Mouse (Mus musculus): Measurements from ENCODE around the gene Tmem109.

The Tmem109 gene

DNA sequence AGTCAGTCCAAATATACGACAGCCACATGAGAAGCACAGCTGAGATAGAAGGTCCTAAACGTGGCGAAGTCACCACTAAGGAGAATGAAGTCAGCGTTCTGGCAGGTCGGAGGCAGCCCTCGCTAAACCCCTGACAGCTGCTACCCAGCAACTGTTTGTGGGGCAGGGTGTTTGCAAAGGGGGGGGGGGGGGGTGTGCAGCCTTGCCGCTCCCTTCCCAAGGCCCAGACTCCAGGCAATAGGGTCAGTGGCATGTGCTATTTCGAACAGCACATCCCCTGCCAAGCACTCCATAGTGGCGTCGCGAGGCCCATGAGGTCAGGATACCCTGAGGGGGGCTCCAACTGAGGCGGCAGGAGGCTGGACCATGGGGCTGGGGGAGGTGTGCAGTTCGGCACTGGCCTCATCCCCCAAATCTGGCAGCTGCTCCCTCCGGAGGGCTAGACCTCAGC, 801 bp downstream of the Tmem109 start:
- no peak for DNase-seq

DNA sequence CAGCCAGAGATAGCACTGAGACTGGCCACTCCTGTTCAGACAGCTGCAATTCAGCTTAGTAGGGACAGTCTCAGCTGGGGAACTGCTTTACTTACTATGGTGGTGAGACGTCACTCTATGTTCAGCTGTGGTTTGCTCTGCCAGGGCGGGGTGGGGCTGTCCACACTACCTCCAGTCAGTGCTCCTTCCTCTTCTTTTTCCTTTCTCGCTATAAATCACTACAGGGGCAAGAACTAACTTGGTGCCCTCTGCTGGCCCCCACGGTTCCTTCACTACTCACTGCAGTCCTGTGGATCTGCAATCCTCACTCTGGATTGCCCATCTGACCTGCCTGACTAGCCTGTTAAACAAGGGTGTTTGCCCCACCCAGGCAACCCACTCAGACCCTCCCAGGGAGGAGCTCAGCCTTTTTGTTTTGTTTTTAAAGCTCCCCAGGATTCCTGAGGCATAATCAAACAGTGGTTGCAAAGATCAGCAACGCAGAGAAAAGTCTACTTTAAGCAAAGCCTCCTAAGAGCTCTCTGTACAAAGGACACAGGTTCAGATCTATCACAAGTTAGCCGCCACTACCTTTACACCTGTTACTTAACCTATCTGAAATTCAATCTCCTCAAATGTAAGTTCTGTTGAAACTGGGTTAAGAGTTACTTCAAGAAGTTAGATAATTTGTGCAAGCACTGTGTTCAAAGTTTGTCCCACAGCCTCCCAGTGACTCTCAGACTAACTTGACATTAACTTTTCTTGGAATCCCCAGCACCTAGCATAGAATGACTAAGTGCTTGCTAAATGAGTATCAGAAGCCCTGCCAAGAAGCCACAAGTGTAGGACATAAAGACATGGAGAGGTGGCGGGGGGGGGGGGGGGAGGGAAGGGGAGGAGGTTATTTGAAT, 1.5 kb downstream of the Tmem109 start:
- DNase-seq = peak; percentile 59 to 61

DNA sequence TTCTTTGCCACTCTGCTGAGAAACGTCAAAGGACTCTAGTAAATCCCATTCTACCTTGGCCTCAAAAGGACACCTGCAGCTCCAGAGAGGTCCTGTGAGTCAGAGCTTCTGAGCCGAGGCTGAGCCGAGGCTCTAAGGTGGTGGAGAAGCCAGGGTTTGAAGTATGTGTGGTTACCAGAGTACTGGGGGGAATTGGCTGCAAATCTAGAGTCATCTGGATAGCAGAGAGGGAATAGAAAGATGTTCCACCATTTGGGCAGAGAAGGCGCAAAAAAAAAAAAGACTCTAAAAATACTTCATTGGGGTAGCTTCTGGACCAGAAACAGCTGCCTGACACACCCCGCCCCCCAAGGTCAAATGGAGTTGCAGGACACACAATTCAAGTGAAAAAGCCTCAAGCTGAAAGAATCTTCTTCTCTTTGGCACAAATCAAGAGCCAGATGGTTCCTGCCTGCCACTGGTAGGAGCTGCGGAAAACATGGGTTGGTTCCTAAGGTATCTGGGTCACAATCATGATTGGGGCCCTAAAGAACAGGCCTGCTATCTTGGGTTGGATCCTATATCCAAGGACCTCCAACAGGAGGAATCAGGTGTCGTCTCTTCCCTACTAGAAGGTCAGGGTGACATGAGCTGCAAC, 3.5 kb downstream of the Tmem109 start:
- no peak for DNase-seq

DNA sequence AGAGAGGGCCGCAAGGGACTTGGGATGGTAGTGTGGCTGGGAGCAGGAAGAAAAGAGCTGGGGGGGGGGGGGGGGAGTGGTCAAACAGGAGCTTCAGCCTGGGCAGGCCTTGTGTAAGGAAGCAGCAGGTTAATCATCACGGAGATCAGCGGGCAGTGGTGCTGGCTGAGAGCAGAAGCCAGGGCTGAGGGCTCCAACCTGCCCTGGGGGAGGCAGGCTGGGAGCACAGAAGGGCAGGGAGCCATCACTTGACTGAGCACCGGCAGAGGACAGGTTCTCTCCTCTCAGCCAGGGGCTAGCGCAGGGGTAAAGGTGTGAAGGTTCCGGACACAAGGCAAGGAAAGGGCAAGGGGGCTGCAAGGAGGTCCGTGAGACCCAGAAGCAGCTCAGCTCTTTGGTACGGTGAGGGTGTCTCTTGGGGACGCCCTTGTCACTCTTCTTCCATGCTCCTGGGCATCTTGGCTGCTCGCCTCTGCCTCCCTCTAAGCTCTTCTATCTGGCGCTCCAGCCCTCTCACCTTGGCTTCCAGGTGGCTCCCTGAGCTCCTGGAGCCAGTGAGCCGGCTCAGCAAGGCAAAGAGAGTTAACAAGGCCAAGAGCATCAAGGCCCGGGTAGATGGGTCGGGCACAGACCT, 10.4 kb downstream of the Tmem109 start:
- DNase-seq = no peak

DNA sequence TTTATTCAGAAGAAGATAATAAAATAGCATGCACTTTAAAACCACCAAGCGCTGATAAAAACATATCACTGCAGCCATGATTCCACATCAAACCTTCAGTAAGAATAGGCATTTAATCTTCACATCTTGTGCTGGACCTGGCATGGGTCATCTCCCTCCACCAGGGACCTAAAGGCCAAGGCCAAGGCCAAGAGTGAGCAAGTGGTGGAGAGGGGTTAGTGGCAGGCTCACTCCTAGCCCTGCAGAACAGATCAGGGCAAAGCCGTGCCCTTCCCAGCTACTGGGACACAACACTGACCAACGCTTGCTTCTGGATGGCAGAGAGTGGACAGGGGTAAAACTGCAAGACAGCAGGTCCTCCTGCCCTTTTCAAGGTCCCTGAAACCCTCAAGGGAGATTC, 11.1 kb downstream of the Tmem109 start:
- DNase-seq = no peak

DNA sequence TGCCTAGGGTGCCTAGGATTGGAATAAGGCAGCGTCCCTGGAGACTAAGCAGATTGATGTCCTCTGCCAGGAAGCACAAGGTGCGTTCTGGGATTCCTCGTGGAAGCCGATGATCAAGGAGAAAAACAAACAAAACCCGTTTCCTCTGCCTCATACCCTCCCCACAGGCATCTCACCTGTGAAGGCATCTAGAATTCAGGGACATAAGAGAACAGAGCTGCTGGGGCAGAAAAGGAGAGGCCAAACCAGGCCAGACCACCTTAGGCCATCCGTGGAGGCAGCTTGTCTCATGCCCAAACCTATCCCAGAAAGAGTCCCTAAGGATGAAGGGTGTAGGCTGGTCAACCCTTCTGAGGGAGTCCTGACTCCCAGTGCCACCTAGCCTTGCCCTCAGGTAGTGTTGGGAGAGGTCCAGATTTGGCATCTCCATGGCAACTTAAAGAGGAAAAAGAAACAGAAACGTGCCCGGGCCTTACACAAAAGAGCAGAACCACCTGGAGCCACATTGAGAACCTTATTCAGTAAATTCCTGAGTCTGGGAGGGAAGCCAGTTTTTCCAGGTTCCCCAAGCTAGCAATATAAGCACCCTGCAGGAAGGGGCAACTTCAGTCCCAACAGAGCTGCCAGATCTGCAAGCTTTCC, 11.8 kb downstream of the Tmem109 start, which contains the start of gene Tmem132a:
TSS of gene Tmem132a (minus strand) at position 55 of the 642 bp plus-strand sequence.
- no peak for DNase-seq

DNA sequence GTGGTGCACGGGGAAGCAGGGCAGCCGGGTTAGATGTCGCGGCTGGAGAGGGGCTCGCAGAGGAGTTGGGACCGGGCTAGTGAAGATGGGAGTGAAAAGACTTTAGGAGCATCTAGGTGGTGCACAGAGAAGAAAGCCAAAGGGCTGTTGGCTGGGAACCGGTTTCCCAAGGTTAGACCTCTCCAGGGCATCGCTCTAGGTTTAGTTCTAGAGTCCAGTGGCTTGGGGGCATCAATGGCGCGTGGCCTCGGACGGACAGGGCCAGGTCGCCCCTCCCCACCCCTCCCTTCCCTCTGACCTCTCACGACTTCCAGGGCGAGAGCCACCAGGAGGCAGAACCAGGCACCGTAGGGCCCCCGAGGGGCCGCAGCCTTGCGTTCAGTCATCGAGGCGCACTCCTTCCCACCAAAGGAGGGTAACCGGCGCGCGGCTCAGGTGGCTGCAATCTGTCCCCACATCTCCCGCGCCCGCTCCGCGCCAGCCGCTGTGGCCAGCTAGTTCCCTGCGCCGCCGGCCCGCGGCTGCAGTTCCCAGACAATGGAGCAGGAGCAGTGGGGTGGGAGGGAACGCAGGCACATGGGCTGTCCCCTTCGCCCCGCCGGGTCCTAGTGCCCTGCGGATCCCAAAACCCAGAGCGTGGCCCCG, 12.4 kb downstream of the Tmem109 start:
- peak; percentile 32 to 36 for DNase-seq

DNA sequence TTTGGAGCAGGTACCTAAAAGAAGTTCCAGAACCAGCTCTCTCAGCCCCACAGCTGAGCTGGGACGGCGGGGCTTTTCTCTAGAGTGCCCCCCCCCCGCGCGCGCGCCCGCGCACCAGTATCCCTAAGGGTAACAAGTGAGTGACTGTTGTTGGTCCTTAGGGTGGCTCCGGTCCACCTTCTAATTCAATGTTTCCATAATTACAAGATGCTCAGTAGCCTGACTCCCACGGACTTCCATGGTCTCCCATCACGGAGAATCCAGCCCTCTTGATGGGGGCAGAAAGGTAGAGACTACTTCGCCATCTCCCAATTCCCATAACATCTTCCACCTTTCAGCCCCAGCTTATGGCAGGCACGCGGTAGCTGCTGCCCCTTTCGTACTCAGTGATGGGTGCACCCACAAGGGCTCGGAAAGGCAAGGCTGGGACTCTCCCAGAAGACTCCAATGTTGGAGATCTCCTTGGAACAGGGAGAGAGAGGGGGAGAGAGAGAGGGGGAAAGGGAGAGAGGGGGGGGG, 13.1 kb downstream of the Tmem109 start:
- no peak for DNase-seq

DNA sequence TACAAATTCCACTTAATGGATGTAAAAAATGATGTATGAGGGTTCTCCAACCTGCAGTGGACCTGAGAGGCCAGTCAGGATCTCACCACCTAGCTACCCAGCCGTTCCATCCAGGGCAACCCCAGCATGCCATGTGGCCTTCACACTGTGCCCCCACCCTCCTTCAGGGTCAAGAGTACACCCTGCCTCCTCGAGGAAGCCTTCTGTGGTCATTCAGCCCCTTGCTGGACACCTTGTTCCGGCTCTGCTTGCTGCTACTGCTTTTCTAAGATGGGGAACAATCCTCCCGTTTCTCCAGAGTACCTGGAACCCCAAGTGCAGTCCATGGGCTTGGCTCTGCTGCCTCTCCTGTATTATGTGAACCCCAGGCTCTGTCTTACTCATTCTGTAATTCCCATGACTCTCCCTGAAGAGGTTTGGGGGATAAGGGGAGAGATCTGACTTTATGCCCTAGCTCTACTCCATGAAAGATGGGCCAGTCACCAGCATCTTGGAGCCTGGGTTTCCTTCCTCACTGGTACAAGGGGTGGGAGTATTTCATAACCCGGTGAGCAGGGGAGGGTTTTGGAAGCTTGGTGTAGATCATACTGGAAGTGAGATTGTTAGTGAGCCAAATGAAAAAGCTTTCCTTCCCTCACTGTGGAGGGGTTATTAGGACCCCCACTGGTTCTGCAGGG, 13.7 kb downstream of the Tmem109 start:
- DNase-seq = no peak

DNA sequence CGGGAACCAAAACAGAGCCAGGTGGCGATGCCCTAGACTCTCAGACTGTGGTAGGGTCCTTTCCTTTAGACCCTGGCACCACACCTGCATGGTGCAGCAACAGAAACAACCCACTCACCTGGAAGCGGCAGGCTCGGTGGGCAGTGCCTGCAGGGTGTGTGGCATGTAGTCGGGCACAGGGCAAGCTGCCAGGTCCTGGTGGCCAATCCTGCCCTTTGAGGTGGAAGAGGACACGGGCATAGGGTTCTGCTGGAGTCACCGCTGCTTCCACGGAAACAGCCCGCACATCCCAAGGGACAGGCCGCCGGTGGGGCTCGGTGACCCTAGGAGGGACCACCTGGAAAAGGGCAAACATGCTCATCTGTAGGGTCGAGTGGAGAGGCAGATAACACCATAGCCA, 15.4 kb downstream of the Tmem109 start:
- no peak for DNase-seq

DNA sequence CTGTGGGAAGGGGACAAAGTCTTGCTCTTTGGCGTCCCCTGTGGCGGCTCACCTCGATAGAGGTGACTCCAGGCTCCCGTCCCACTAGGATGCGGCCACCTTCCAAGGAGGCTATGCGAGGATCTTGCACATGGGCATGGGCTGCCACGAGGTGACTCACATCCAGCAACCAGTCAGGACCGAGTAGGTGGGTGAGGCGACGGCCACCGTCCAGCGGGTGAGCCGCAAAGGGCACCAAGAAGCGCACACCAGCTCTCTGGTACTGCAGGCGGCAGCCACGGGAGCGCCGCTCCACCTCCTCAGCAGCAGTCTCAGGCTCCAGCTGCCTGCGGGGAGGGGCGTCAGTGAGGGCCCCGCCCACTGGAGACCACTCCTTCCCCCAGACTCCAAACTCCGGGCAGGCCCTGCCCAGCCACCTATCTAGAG, 21.7 kb downstream of the Tmem109 start:
- DNase-seq = no peak

DNA sequence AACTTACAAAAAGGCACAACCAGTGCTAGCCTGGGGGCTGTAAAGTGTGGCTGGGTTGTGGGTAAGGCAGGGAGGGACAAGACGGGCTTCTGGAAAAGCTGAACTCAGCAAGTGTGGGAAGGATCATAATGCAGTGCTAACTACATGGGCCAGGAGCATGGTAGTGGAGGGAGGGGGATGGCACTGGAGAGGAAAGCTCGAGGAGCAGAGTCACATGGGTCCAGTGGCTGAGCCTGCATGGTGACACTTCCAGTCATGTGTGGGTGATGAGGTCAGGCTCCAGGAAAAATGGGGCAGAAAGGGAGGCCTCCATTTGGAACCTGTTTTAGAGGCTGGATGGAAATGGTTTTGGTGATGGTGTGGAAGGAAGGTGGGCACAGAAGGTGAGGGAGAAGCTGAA, 25.3 kb downstream of the Tmem109 start:
- no peak for DNase-seq

DNA sequence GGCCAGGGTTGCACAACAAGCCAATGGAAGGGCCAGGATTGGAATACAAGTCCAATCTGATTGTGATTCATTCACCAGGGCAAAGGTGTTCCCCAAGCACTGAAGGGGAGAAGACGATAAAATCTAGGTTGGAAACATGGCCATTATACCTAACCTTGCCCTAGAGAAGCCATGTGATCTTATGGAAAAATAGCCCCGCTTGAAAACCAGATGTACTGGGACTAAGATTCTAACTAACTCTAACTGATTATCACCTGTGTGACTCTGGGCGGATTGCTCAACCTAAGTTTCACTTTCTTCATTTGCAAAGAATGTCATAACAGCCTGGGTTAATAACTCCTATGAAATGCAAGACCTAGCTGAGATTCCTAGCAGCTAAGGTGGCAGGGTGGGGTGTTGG, 26.4 kb downstream of the Tmem109 start:
- no peak for DNase-seq

DNA sequence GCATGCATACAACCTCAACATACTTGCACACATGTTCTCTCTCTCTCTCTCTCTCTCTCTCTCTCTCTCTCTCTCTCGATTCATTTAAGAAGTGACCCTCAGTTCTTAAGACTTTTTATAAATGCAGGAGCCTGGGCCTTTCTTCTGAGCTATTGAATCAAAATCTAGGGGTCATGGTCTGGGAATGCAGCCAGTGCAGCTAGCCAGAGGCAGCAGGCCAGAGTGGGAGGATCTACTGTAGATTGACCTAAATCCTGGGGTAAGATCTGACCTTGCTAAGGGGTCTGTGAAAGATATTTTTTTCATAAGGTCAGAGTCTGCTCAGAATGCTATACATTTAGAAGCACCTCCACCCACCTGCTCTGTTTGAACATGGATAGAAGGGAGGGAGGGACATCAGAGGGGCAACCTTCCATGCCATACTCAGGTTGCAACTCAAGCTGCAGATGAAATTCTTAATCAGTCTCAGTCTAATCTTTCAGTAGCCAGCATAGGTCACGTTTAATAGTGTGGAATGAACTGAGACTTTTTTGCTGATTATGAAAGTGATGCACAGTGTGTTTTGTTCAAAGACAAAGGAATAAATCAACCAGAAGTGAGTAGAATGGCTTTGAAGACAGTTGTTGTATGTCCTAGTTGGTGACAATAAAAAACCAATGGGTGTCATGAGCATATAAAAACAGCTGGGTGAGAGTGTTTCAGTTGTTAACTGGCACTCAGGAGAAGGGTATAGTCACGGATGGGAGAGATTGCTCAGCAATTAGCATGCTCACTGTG, 34.3 kb downstream of the Tmem109 start:
- no peak for DNase-seq

DNA sequence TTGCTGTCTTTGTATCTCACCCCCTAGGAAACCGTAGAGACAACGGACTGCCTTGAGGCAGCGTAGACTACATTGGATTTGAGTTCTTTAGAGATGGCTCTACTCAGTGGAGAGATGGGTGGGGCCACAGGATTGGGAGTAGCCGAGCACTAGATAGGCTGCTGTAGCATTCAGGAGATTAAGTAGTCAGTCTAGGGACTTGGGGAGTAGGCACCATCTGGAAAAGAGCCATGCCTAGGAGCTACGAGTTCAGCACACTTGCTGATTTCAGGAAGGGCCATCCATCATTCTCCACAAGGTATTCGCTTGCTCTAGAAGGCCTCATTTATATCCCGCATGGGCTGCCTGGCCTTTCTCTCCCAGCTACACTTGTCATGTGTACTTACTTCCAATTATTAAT, 35.7 kb downstream of the Tmem109 start:
- no peak for DNase-seq

DNA sequence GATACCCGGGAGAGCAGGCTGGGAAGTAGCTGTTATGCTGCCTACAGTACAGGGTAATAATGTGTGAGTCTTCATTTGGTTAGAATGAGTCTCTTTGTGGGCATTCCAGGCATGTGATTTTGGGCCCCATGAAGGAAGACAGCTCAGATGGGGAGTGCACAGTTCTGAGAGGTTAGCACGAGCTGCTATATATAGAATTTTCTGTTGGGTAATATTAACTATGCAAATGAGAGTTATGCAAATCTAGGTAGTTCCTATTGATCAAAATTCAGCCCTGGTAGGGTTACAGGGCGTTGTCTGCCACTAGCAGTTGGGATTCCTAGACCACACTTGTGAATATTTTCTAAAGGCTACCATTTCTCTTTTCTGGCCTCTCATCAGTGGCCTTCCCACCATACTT, 36.3 kb downstream of the Tmem109 start:
- no peak for DNase-seq

DNA sequence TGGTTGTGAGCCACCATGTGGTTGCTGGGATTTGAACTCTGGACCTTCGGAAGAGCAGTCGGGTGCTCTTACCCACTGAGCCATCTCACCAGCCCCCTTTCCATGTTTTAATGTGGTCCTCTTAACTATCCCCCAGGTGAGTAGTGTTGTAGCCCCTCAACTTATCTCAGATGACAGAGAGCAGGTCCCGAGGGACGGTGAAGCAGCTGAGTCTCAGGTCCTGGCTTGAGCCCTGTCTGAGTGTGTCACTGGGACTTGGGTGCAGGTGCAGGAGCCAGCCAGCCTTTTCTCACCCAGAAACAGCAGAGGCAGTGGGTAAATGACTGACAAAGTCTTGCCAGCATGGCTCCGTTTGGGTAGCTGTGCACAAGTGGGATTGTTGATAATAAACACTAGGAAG, 37.6 kb downstream of the Tmem109 start:
- DNase-seq = no peak

DNA sequence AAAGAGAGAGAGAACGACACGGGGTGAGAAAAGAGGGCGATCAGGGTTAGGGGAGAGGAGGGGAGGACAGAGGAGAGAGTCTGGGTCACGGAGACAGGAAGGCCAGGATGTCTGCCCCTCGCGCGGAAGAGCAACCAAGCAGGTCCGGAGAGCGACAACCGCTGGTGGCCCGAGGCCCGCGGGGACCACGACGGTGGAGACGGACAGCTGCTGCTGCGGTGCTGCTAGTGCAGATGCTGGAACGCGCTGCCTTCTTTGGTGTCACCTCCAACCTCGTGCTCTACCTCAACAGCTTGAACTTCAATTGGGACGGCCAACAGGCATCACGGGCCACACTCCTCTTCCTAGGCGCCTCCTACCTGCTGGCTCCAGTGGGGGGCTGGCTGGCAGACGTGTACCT, 38.9 kb downstream of the Tmem109 start:
- no peak for DNase-seq

DNA sequence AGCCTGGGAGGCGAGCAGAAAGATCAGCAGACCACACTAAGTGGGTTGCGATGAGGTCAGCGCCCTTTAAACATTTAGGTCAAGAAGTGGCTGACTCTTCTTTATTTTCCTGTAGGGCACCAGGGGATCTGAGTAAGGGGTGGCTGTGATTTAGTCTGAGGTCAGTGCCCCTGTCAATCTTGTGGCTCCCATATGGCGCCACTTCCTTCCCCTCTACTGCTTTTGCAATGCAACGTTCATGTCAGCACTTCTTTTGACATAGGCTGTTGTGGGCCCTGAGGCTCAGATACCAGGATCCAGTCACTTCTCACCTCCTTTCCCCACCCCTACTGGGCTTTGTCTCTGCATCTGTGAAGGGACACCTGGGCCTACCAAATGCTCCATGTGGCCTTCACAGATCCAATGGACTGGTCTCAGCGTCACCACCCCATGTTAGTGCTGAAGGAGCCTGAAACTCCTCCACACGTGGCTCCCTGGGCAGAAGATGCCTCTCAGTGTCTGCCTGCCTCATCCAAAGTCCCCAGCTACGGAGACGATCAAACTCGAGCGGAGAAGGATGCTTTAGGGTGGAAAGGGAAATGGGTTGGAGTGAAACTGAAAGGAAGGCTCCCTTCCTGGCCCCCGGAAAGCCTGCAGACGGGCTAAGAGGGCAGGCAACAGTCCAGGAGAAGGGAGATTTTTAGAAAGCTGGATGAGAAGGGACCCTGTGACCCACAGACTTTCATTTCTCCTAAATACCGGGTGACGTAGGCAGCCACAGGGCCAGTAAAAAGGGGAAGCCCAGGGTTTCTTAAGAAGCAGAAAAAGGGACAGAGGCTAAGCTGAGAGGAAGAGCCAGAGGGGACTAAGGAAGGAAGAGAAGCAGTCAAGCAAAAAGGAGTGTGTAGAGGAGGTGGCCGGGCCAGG, 39.8 kb downstream of the Tmem109 start:
- DNase-seq = no peak
